Mouse (Mus musculus) adipocyte (in vitro differentiated cells): ENCODE measurements around the gene Slc17a7.

Experiments
- DNase-seq: peaks from one replicate; pipeline ENCODE4 v3.0.0-alpha.2; 2016; ENCODE audit warnings: low spot score

Gene Slc17a7

DNA sequence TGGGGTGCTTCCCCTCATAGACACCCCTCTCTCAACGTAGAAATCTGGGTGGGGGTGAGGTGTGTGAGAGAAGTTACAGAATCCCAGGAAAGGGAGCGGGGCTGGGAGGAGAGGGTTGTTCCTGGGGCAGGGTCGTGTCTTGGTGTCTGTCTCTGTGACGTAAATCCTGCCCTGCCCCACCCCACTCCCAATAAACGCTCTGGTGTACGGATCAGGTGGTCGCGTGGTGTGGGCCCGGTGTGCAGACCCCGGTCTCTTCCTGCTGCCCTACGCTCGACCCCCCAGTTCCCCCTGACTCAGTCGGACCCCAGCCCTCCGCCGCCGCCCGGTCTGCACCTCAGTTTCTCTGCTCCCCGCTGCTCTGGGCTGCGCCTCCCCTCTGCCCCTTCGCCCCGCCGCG, 12.2 kb downstream of the Slc17a7 start:
- no peak for DNase-seq

DNA sequence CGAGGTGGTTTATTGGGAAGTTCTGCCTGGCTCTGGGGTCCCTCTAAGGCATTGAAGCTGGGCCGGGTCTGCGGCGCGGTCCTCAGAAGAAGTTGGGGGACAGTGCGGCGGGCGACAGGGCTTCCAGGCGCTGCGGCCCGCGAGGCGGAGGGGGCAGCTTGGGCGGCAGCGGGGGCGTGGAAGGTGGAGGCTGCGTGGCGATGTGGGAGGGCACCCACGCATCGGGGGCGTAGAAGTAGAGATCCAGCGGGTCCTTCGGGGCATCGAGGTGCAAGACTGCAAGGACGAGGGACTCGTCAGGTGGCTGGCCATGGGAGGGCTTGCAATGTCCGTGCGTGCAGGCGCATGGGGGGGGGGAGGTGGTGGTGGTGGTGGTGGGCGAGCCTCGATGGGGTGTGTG, 12.6 kb downstream of the Slc17a7 start:
- DNase-seq = no peak

DNA sequence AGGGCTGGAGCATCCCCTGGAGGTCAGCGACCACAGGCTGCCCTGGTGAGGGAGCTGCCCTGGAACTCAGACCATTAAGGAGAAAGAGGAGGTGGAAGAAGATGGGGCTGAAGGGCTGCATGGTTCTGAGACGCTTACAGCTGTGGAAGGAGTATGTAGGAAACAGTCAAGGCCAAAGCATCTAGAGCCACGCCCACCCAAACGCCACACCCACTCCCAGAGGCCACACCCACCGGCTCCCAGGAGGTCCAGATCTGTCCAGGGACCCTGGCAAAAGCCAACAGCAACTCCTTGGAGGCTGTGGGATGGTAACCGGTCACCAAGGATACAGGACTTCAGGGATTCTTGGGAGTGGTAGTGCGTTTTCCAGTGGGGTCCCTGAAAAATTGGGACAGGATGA, 14.8 kb downstream of the Slc17a7 start:
- no peak for DNase-seq

DNA sequence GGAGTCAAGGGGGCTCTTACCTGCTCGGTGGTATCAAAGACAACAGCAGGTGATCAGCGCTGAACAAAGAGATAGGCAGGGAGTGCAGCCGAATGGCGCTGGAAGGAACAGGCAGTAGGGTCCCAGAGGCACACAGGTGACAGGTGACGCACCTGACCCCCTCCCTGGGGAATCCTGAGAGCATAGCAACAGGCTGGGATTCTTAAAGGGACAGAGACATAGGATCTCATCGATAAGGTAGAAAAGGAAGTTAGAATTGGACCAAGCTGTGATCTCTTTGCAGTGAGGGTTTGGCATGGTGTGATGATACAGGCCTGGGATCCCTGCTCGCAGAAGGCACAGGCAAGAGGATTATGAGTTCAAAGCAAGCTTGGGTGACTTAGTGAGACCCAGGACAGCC, 15.7 kb downstream of the Slc17a7 start, which contains the start of gene Gfy:
Gene Gfy, minus strand, starts transcription at position 101 of the 400 bp plus-strand sequence.
- DNase-seq = no peak

DNA sequence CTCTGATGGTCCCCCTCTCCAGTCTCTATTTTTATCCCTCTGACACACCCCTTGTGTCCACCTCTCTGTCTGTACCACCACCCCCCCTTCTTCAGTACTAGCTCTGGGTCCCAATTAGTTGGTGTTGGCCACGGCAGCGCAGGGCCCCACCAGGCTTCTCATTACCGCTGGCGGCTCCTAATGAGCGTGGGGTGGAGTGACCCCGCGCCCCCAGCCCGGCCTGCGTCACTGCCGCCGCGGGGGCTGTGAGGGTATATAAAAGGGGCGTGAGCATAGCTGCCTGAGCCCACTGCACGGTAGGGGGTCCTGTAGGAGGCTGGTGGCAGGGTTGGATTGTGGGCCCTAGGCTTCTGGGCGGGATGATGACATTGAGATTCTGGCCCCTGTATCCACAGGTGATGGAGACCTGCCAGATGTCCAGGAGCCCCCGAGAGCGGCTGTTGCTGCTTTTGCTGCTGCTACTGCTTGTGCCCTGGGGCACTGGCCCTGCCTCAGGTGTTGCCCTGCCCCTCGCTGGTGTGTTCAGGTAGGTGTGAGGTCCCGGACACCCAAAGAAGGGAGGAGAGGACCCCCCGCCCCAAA, 17.2 kb downstream of the Slc17a7 start, which contains the start of gene Pth2:
Gene Pth2, plus strand, starts transcription at position 100 of the 582 bp plus-strand sequence.
- no peak for DNase-seq

DNA sequence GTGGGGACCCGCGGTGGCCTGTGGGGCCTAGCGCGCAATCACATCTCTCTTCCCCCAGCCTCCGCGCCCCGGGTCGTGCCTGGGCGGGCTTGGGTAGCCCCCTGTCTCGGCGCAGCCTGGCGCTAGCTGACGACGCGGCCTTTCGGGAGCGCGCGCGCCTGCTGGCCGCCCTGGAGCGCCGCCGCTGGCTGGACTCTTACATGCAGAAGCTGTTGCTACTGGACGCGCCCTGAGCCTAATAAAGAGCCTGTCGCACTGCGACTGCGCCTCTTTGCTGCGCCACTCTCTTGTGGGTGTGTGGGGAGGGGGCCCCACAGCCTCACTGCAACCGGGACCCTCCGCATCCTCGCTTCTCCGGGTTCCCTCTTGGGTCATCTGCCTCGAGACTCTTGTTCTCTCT, 17.8 kb downstream of the Slc17a7 start:
- DNase-seq = no peak

DNA sequence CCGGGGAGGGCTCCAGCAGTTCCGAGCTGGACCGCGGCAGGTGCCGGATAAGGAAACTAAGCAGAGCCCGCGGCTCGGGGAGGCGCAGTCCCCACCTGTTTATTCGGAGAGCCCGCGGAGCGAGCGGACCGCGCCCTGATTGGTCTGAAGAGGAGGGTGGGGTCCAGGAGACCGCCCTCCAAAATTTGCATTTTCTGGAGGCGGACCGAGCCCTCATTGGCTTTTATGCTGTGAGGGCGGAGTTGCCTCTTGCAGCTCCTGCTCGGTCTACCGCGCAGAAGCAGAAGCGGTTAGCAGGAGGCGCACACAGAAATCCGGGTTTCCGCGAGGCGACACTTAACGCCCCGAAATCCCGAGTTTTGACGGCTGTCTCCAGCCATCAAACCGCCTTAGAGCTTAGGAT, 18.5 kb downstream of the Slc17a7 start:
- no peak for DNase-seq

DNA sequence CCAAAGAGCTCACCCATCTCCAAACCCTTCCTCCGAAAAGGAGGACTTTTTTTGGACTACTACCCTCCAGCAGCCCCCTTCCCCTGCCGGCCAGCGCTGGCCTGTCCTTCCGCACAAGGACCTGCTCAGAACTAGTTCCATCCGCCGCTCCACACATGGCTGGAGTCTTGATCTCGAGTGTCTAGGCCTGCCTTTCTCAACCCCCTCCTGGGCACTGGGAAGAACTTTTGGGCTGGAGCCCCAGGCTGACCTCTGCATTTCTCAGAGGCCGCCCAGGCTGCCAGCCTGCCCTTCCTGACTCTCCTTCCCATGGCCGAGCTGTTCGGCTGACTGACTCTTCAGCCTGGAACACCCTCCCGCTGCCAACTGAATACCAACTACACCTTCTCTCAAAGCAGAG, 18.9 kb downstream of the Slc17a7 start:
- DNase-seq = no peak

DNA sequence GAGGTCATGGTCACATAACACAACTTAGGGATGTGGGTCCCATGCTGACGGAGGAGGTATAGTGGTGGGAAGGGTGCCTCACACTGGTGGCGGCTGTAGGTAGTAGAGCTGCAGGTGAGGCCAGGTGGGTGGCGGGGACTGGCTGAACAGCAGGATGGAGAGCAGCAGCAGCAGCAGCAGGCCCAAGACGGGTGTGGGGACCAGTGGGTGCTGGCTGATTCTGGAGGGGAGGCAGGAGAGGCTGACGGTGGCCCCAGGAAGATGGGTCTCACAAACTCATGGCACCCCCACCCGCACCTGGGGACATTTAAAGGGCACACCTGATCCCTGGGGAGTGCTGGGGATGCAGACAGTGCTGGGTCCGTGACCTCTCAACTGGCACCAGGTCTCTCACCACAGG, 19.9 kb downstream of the Slc17a7 start:
- no peak for DNase-seq

DNA sequence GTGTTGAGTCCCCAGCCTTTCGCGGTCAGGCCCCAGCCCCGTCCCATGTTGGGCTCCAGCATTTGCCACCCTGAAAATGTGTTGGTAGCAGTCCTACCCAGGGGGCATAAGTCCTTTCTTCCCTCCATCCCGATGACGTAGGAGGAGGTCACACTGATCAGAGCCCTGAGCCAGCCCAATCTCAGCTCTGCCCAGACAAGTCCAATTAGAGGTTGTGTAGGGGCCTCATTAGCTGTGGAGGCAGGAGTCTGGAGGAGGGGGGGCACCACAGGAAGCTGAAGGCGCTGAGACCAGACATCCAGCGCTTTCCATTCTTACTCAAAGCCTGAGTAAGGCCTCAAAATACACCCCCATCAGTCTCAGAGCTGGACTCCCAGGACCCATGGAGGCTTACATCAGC, 22.2 kb downstream of the Slc17a7 start:
- no peak for DNase-seq

DNA sequence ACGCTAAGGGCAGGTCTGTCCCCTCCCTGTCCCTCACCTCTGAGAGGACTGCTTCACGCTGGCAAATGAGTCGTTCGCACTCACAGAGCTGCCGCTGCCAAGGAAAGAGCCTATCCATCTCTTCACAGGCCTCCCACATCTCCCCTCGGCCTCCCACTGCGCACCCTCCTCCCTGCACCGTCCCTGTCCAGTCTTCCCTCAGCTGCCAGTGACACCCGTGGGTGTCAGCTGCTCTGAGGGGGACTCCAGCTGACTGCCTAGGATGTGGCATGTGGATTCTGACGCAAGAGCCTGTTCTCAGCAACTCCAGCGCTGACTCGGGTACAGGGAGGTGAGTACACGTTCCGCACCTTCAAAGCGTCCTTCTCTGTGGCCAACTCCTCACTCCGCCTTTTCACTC, 25.9 kb downstream of the Slc17a7 start:
- no peak for DNase-seq

DNA sequence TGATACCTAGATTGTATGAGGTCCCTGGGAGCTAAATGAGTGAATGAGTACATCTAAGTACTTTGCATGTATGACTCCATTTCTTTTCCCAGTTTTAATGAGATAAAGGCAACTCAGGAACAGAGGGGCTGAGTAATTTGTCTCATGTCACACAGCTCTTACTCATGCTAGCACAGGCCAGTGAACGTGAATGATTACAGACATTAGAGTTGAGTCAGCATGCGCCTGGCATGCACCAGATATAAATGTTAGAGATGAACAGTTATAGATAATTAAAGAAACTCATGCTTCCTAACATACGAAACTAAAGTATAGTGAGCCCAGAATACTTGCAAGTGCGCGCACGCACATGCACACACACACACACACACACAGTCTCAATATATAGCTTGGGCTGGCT, 26.4 kb downstream of the Slc17a7 start:
- no peak for DNase-seq

DNA sequence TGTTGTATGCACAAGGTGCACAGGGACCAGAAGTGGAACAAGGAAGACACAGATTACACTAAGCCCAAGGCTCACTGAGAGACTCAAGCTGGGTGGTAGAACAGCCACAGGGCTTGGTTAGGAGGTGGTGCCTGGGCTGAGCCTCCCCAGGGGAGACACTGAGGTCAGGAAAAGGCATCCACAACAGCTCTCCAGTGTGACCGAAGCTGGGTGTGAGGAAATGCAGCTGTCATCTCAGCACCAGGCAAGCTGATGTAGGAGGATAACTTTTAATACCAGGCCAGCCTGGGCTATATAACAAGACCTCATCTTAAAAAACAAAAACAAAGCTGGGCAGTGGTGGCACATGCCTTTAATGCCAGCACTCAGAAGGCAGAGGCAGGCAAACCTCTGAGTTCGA, 27.4 kb downstream of the Slc17a7 start:
- DNase-seq = no peak

DNA sequence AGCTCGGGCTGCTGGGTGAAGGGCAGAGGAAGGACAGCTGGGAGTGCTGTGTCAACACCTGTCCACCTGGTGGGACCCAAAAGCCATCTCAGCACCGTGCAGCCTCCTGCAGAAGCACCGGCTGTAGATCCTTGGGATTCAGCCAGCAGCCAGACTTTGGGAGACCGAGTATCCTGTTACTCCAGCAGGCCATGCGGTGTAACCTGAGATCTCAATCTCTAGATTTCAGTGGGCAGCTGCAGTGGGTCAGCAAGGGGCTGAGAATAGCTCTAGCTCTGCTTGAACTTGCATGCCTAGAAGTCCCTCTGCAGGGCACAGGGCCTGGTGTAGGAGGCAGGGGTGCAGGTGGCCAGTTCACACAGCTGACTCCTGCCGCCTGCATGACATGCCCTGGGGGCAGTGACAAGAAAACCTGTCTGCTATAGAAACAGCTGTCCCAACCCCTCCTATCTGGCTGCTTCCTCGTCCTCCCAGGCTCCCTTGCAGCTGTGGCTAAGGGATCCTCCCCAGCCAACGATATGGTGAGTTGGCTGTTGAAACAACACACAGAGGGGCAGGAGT, 28.1 kb downstream of the Slc17a7 start:
- DNase-seq = no peak

DNA sequence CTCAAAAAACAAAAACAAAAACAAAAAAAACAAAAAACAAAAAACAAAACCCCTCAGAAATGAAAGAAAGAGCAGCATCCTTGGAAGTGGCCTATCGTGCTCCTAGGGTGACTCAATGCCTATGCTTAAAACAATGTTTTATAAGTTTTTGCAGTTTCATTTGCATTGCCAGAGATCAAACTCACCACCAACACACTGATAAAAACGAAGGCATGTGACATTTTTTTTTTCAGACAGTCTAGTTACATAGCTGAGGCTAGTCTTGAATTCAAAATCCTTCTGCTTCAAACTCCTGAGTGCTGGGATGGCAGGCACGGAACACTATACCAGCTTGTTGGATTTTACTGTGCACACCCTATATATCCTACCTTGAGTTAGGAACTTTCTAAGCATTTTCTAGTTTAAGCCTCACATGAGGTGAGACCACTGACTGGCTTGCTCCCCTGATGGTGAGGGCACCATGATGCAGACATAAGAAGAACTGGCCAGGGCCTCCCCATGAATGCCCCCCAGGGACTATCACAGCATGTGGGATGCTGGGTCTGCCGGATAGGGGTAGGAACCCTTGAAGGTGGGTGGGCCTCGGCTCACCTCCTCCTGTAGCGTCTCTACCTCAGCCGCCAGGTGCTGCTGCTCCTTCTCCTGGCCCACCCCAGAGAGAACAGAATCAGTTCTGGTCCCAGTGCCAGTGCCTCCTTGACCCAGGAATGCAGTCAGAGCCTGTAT, 29.0 kb downstream of the Slc17a7 start:
- DNase-seq = no peak

DNA sequence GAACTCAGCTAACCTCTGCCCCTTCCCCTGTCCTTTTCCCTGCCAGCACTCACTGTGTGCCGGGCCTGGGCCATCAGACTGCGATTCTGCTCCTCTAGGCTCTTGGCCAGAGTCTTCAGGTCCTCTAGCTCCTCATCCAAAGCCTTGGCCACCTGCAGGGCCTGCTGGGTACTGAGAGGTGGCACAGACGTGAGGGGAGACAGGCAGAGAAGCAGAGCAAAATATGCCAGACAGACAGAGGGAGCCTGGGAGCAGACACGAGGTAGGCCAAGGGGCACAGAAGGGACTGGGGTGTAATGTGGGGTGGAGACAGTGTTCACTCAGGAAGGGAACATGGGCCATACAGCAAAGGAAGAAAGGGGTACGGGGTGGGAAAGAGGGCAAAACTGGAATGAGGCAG, 29.7 kb downstream of the Slc17a7 start:
- DNase-seq = peak; percentile 8

DNA sequence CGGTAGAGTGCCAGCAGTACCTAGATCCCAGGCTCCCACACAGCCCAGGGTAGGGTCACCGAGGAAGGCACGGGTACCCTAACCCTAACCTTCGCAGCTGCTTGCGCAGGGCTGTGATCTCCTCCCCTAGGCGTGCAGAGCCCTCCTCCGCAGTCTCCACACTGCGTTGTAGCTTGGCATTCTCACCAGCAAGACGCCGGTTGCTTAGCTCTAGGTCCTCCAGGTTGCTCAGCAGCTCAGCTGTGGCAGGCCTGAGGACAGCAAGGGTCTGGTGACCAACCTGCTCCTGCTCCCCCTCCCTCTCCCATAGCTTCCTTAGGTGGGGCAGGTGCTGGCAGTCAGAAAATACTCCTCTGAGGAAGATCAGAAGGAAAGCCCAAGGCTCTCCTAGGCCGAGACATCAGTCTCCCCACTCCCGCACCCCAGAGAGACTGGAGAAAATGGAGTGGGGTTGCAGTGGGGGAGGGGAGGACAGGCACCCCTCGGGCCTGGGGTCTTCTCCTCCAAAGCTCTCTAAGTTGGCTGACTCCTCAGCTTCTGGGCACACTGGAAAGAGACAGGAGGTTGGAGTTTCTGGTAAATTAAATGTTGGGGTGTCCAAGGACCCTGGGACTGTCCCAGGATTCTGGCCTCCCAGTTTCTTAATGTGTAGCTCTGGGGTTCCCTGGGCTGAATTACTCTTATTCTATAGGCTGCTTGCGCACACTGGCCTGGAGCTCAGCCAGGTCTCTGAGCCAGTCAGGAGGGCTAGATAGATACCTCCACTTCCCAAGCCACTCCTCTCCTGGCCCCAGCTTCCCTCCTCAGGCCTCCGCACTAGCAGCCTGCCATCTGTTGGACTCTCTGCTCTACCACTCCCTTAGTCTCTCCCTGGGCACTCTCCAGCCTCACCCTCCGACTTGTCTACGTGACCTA, 30.4 kb downstream of the Slc17a7 start:
- no peak for DNase-seq

DNA sequence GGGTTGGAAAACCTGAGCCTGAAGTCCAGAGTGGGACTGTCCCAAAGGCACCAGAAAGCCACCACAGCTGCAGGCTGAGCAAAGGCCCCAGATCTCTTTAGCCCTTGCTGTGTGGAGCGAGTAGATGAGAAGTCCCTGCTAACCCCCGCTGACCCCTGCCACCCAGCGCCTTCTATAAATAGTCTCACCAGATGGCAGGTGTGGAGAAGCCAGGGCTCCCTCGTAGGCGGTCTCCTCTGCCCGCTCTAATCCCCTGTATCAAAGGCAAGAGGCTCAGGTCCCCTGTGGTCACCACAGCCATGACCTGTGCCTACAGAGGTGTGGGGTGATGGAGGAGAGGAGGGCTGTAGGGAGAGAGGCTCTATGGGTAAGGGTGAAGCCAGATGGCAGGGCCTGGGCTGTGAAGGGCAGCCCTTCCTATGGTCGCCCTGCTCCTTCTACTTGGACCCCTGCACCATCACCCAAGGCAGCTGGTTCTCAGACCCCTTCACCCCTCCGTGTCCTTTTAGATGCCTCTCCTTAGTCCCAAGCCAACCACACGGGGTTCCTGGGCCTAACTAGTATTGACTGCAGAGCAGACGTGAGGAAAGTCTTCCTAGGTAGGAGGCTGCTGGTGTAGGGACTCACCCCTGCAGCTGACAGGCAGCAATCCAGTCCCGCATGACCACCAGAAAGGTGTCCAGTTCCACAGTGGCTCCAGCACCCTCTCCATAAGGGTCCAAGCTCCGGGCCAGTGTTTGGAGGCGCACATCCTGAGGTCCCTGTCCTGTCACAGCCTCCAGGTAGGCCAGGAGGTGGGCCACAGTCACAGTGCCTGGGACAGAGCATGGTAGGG, 31.8 kb downstream of the Slc17a7 start:
- DNase-seq = no peak

DNA sequence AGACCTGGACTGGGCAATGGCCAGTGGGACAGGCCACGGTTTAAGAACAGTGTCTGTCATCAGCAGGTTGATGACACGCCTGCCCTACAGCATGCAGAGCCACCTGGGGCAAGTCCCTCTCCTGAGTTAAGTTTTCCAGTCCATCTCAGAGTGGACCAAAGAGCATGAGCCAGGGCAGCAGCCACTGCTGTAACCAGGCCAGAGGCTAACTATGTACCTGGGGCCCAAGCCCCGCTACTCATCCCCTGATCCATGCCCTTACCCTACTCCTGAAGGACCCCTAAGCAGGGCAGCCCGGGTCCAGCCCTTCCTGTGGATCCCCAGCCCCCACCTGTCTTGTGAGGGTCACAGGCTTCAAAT, 32.4 kb downstream of the Slc17a7 start:
- DNase-seq = no peak

DNA sequence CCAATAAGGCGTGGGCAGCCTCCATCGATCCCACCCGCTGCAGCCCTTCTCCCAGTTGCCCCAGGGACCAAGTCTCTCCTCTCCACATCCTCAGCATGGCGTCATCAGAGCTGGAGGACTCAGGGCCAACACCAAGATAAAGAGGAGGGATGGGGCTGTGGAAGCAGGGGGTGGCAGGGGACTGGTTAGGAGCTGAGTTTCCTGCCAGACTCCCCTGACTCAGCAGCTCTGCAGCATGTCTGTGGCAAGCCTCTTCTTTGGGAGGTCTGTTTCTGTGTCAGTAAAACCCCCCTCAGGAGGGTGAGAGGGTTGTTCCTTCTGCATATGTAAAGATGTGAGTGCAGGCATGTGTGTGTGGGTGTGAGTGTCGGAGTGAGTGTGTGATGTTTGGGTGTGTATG, 33.2 kb downstream of the Slc17a7 start:
- no peak for DNase-seq

DNA sequence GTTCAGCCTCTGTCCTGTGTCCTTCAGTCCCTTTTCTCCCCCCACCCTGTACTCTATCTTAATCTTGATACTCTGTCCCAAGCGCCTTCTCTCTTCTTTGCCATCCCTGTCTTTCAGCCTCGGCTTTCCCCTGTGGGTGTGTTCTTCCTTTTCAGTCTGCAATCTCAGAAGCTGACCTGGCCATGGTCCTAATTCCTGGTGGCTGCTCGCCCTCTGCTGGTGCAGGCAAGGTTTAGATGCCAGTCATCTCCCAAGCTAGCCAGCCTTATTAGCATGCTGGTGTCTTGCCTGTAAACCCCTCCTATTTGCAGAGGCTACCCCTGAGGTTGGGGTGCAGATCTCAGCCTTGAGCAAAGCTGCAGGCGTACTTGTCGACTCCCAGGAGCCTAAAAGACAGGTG, 34.7 kb downstream of the Slc17a7 start:
- peak; percentile 82 for DNase-seq

DNA sequence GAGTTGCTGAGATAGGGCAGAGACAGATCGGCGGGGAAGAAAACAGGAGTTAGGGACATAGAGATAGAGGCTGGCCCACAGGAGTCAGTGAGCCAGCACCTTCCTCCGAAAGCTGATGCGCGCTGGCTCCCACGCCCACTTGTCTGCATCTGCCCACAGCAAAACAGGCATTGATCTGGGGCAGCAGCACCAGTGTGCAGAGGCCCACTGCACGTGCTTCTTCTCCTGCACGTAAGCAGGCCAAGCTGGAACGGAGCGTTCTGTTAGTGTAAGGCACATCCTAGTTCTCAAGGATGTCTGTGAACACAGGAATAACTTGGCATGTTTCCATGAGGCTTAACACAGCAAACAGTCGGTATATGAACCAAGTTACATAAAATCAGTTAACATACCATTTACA, 35.2 kb downstream of the Slc17a7 start:
- DNase-seq = no peak
